In the genomic region with DNA sequence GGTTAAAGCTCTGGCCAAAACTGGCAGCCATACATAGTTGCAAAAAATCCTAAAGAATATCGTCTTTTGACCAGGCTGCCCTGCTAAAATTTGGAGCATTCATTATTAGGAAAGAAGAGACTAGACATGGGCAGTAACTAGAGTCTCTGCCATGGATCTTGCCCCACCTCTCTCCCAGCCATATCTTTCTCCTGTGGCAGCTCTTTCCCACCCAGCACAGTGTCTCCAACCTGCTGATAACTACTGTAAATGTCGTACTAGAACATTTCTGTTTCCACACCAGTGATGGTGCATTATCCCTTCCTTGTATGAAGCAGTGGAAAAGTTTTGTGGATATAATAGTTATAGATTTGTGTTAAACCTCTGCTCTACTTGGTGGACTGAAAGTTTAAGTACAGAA, we compare ENCODE assay signal across 22 mouse cellular contexts.
A peak's percentile ranks its signal among the peaks of the same experiment; 100 is the strongest.
DNase-seq lines count a peak whose midpoint lies in the region; ATAC-seq and TF ChIP-seq lines count a peak whose summit lies in the region.
"Had no signal": no experiment of that assay in that cellular context is flagged by ENCODE, and none has a peak within 500 bp of the region (broad histone marks: within the 10 kb centered on the region; RNA-seq: fewer than 3 reads in every experiment).

No protein-coding gene starts in this region.

- no peak overlapping the region for H3K9ac ChIP-seq in liver, embryonic 12.5 days
- H3K9ac ChIP-seq: embryonic facial prominence, embryonic 13.5 days; embryonic facial prominence, embryonic 15.5 days; forebrain, embryonic 12.5 days had no signal

- no peak overlapping the region for H3K27ac ChIP-seq in liver, embryonic 12.5 days
- no peak overlapping the region for H3K27ac ChIP-seq in left cerebral cortex, adult 2 months
- H3K27ac ChIP-seq: embryonic facial prominence, embryonic 13.5 days; embryonic facial prominence, embryonic 15.5 days; forebrain, embryonic 10.5 days; forebrain, embryonic 12.5 days had no signal

- 52% methylated on average over 2 of the region's 2 CpGs for WGBS in liver, embryonic 12.5 days (ENCODE audit: insufficient replicate concordance)

- peak; percentile 6 for DNase-seq in liver
- DNase-seq in c-Kit-positive CD71-positive TER-119-negative erythroid progenitor cells, embryonic 14.5 days (ENCODE audit: low read depth) = peak; percentile 9
- DNase-seq in left cerebral cortex, adult 2 months (ENCODE audit: extremely low spot score in 1 of 2, low spot score in 2 of 2) = no peak
- DNase-seq in adrenal gland, postnatal 36 days = no peak
- DNase-seq: adrenal gland, adult 2 months; adrenal gland, postnatal 10 days; adrenal gland, postnatal 25 days; cerebellum, adult 11 months; cerebellum, adult 18-20 months; cerebellum, adult 8-10 months; cerebellum, adult 9-11 months; cerebellum, postnatal 14 days; cerebellum, postnatal 36 days; embryo, embryonic 11 days had no signal

- H3K4me1 ChIP-seq in liver, embryonic 12.5 days = no peaks in the 10 kb centered on the region
- H3K4me1 ChIP-seq: embryonic facial prominence, embryonic 13.5 days; embryonic facial prominence, embryonic 15.5 days; forebrain, embryonic 10.5 days; forebrain, embryonic 12.5 days had no signal

- H3K4me3 ChIP-seq in liver, embryonic 12.5 days = no peak overlapping the region
- no peak overlapping the region for H3K4me3 ChIP-seq in left cerebral cortex, adult 2 months
- H3K4me3 ChIP-seq: embryonic facial prominence, embryonic 13.5 days; embryonic facial prominence, embryonic 15.5 days; forebrain, embryonic 10.5 days; forebrain, embryonic 12.5 days had no signal

- no peak overlapping the region for H3K4me2 ChIP-seq in liver, embryonic 12.5 days
- H3K4me2 ChIP-seq: embryonic facial prominence, embryonic 13.5 days; embryonic facial prominence, embryonic 15.5 days; forebrain, embryonic 12.5 days had no signal

- no peaks in the 10 kb centered on the region for H3K9me3 ChIP-seq in liver, embryonic 12.5 days (replicated peaks)
- H3K9me3 ChIP-seq: embryonic facial prominence, embryonic 13.5 days; embryonic facial prominence, embryonic 15.5 days; forebrain, embryonic 10.5 days; forebrain, embryonic 12.5 days had no signal

- H3K36me3 ChIP-seq in liver, embryonic 12.5 days = no peaks in the 10 kb centered on the region
- H3K36me3 ChIP-seq: embryonic facial prominence, embryonic 15.5 days; forebrain, embryonic 12.5 days had no signal

- no peak for TF ChIP-seq CTCF in left cerebral cortex, adult 2 months (IDR thresholded peaks at IDR 0.05)

- no peaks in the 10 kb centered on the region for H3K27me3 ChIP-seq in liver, embryonic 12.5 days (replicated peaks)
- H3K27me3 ChIP-seq: embryonic facial prominence, embryonic 13.5 days; embryonic facial prominence, embryonic 15.5 days; forebrain, embryonic 12.5 days had no signal

- intact Hi-C loops in left cerebral cortex, adult 2 months (cut with DNase I) = no loop called here

- no peak for ATAC-seq in liver, embryonic 12.5 days
- peak; percentile 65; the same call in 1 of the 2 replicates for ATAC-seq in erythroid progenitor cell, adult 5-6 weeks (replicated peaks; ENCODE audit: low FRiP score, poor library complexity, severe bottlenecking)
- ATAC-seq: forebrain, embryonic 14.5 days; forebrain, embryonic 16.5 days had no signal

Comparison
In these comparisons a context has a peak if more than half of its experiments do, and no peak if none do; other contexts are left out.
1. DNase-seq: peak in liver (single experiment) and c-Kit-positive CD71-positive TER-119-negative erythroid progenitor cells, embryonic 14.5 days (single experiment); none in left cerebral cortex, adult 2 months (0 of 2) and adrenal gland, postnatal 36 days (0 of 2).